8 mouse cellular contexts compared by ENCODE assay signal in the genomic region with DNA sequence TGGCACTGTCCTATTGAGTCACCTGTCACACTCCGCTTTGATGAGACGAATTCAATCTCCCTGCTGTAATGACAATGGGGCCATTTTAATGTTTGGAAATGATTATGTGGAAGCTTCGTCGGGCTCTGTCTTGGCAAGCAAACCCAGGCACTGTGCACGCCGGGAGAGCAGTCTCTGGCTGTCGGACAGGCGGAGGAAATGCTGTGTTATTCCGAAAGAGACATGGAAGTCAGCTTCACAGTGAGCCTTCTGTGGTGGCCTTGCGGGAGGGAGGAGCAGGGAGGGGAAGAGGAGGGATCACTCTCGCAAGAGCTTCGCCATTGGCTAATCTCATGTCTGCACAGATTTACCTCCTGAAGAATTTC.
A peak's percentile ranks its signal among the peaks of the same experiment; 100 is the strongest.
DNase-seq lines count a peak whose midpoint lies in the region; ATAC-seq and TF ChIP-seq lines count a peak whose summit lies in the region.

No protein-coding gene starts in this region.

- no peaks in the 10 kb centered on the region for H3K9me3 ChIP-seq in heart, embryonic 12.5 days (replicated peaks)
- H3K9me3 ChIP-seq in forebrain, postnatal 0 days (ENCODE audit: low read length) = no peaks in the 10 kb centered on the region

- H3K27me3 ChIP-seq in heart, embryonic 12.5 days (replicated peaks) = no peaks in the 10 kb centered on the region
- H3K27me3 ChIP-seq in forebrain, postnatal 0 days (ENCODE audit: insufficient read depth, low read length) = no peaks in the 10 kb centered on the region

- no peaks in the 10 kb centered on the region for H3K36me3 ChIP-seq in heart, embryonic 12.5 days
- no peaks in the 10 kb centered on the region for H3K36me3 ChIP-seq in forebrain, postnatal 0 days (ENCODE audit: insufficient read depth)

- peak overlapping the region; percentile 59 for H3K4me2 ChIP-seq in heart, embryonic 12.5 days
- H3K4me2 ChIP-seq in forebrain, postnatal 0 days (ENCODE audit: low read depth) = peak overlapping the region; percentile 58

- H3K27ac ChIP-seq in heart, embryonic 12.5 days (ENCODE audit: poor library complexity, severe bottlenecking) = no peak overlapping the region
- H3K27ac ChIP-seq in forebrain, postnatal 0 days (ENCODE audit: low read depth, low read length) = peak overlapping the region; percentile 69

- peak overlapping the region; percentile 25 for H3K4me3 ChIP-seq in heart, embryonic 12.5 days
- H3K4me3 ChIP-seq in forebrain, postnatal 0 days (ENCODE audit: low read depth, low read length) = peak overlapping the region; percentile 42

- H3K4me1 ChIP-seq in heart, embryonic 12.5 days (replicated peaks) = peaks cover 7% of the 10 kb centered on the region
- H3K4me1 ChIP-seq in forebrain, postnatal 0 days (ENCODE audit: insufficient read depth) = peaks cover 5% of the 10 kb centered on the region; the same call in 1 of the 2 replicates

- DNase-seq in heart, adult 8-10 months (ENCODE audit: low spot score) = no peak
- peak; percentile 78 for DNase-seq in forebrain, postnatal 0 days
- peak; percentile 59 for DNase-seq in layer of hippocampus, adult 9-11 months
- peak; percentile 70 for DNase-seq in retina, adult 2 months (ENCODE audit: low read depth, low spot score)
- DNase-seq in kidney, adult 11 months = no peak
- DNase-seq in ovary, postnatal 36 days (ENCODE audit: low spot score) = no peak
- DNase-seq in spleen, postnatal 14 days (ENCODE audit: low spot score in 2 of 2) = no peak

- no peak for TF ChIP-seq CTCF in forebrain, postnatal 0 days (IDR thresholded peaks at IDR 0.05; ENCODE audit: low read depth)

- peak; percentile 25; the same call in 1 of the 2 replicates for ATAC-seq in heart, embryonic 12.5 days (ENCODE audit: insufficient number of reproducible peaks, low FRiP score)
- peak; percentile 98 for ATAC-seq in forebrain, postnatal 0 days

- 49% methylated on average over 12 of the region's 12 CpGs for WGBS in heart, embryonic 12.5 days
- WGBS in forebrain, postnatal 0 days = 8% methylated on average over 12 of the region's 12 CpGs

- H3K9ac ChIP-seq in heart, embryonic 12.5 days = no peak overlapping the region
- H3K9ac ChIP-seq in forebrain, postnatal 0 days = peak overlapping the region; percentile 53

Comparison
In these comparisons a context has a peak if more than half of its experiments do, and no peak if none do; other contexts are left out.
1. DNase-seq: peak in forebrain, postnatal 0 days (single experiment), layer of hippocampus, adult 9-11 months (single experiment) and retina, adult 2 months (single experiment); none in heart, adult 8-10 months (single experiment), kidney, adult 11 months (single experiment), ovary, postnatal 36 days (single experiment) and spleen, postnatal 14 days (0 of 2).